Mouse (Mus musculus): ENCODE results near the gene Slc17a9. TPM values are rescaled to one million over a fixed set of nuclear protein-coding genes. Genes with fewer than 3 reads are reported as not detected.

Slc17a9 gene
- polyA plus RNA-seq, 1 experiment from 2014 or later = 0.31 TPM

GRCm38 (mm10) chr2:180791674-180792073 is 66.6 kb downstream of the Slc17a9 start:
- no peak overlapping the region for H3K4me3 ChIP-seq (replicated peaks)
- no peaks in the 10 kb centered on the region for H3K9me3 ChIP-seq (replicated peaks)
- no peak overlapping the region for H3K4me2 ChIP-seq
- H3K9ac ChIP-seq (replicated peaks) = no peak overlapping the region
- WGBS = 50% methylated on average over 4 of the region's 4 CpGs
- no peaks in the 10 kb centered on the region for H3K36me3 ChIP-seq
- no peaks in the 10 kb centered on the region for H3K27me3 ChIP-seq (replicated peaks)
- ATAC-seq (ENCODE audit: low FRiP score) = no peak
- no peak overlapping the region for H3K27ac ChIP-seq (replicated peaks)
- H3K4me1 ChIP-seq = peaks cover 13% of the 10 kb centered on the region

Other genes starting within 250 kb of the Slc17a9 start
- gene Ntsr1, start 225.3 kb upstream of the Slc17a9 start, polyA plus RNA-seq (2015; fragmentation: Nextera tagmentation; extraction: Ambion mirVana) = 2.0 and 2.2 TPM in 2 replicates
- gene Mrgbp, start 144.0 kb upstream of the Slc17a9 start, polyA plus RNA-seq (2015; fragmentation: Nextera tagmentation; extraction: Ambion mirVana) = 36.7 and 37.0 TPM in 2 replicates
- gene Ogfr, start 136.0 kb upstream of the Slc17a9 start, polyA plus RNA-seq (2015; fragmentation: Nextera tagmentation; extraction: Ambion mirVana) = 81.0 and 90.0 TPM in 2 replicates
- gene Col9a3, start 127.5 kb upstream of the Slc17a9 start, polyA plus RNA-seq (2015; fragmentation: Nextera tagmentation; extraction: Ambion mirVana) = 62.1 and 90.3 TPM in 2 replicates
- 0.37 and 0.77 TPM in 2 replicates for gene Tcfl5, start 82.6 kb upstream of the Slc17a9 start, polyA plus RNA-seq (2015; fragmentation: Nextera tagmentation; extraction: Ambion mirVana)
- 21.4 and 23.1 TPM in 2 replicates for gene Dido1, start 15.3 kb upstream of the Slc17a9 start, polyA plus RNA-seq (2015; fragmentation: Nextera tagmentation; extraction: Ambion mirVana)
- gene Gid8, start 15.1 kb upstream of the Slc17a9 start, polyA plus RNA-seq (2015; fragmentation: Nextera tagmentation; extraction: Ambion mirVana) = 54.9 and 57.5 TPM in 2 replicates
- 1.6 and 1.9 TPM in 2 replicates for gene Bhlhe23, start 51.6 kb downstream of the Slc17a9 start, polyA plus RNA-seq (2015; fragmentation: Nextera tagmentation; extraction: Ambion mirVana)
- gene Ythdf1, start 195.7 kb downstream of the Slc17a9 start, polyA plus RNA-seq (2015; fragmentation: Nextera tagmentation; extraction: Ambion mirVana) = 48.2 and 50.0 TPM in 2 replicates
- 0.20 TPM in 1 of 2 replicates, not detected in the other for gene Birc7, start 203.8 kb downstream of the Slc17a9 start, polyA plus RNA-seq (2015; fragmentation: Nextera tagmentation; extraction: Ambion mirVana)
- 89.0 and 91.1 TPM in 2 replicates for gene Nkain4, start 229.4 kb downstream of the Slc17a9 start, polyA plus RNA-seq (2015; fragmentation: Nextera tagmentation; extraction: Ambion mirVana)
- 114 and 124 TPM in 2 replicates for gene Arfgap1, start 242.0 kb downstream of the Slc17a9 start, polyA plus RNA-seq (2015; fragmentation: Nextera tagmentation; extraction: Ambion mirVana)

All from neural tube, embryonic 15.5 days (tissue).